Mouse (Mus musculus): ENCODE measurements around the gene Ssr2.

DNA sequence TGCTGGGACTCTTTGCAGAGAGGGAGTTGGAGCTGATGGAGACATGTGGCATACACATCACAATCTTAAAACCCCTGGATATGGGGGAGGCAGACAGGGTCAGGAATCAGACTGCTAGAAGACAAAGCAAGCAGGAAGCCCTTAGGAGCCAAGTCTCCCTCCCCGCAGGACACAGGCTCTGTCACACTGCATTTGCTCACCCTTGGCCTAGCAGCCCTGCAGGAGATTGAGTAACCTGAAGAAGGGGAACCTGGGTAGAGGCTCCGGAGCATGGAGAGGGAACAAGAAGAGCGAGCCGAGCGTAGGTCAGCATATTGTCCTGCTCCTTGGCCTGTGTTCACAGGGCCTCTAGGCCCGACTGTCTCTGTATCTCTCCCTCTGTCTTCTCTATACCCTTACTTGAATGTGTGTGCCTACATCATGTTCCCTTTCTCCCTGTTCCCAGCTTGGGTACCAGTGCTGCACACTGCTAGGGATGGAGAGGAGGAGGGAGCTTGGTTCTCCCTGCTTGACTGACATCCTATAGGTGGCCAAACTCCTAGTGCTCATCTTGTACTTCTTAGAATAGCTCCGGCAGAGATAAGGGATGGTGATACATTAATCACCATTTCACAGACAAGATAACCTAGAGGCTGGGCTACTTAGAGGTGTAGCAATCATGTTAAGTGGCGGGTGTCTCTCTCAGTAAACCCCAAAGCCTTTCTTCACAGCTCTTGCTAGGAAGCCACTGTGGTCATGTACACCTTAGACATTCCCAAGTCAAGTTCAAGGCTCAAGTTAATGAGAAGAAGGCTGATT, 42.6 kb downstream of the Ssr2 start:
- TF ChIP-seq CTCF (conservative IDR thresholded peaks at IDR 0.05; ENCODE audit: low read length) (no peak), NANOG (IDR thresholded peaks at IDR 0.05; ENCODE audit: borderline replicate concordance, low read length) (no peak), POU5F1 (IDR thresholded peaks at IDR 0.05; ENCODE audit: borderline replicate concordance, low read length) (no peak)

Measured in E14TG2a.4 (cell line).